Mouse (Mus musculus) midbrain, postnatal 0 days (tissue): ENCODE measurements around the gene Cadm4. TPM values are rescaled to one million over a fixed set of nuclear protein-coding genes. Genes with fewer than 3 reads are reported as not detected.

Experiments
- ATAC-seq: fragments of 200-750 bp; cut with Nextera tagmentation; 2 replicates; pipeline ENCODE4 v1.8.0; 2017; ENCODE audit warnings: moderate number of reproducible peaks, mild to moderate bottlenecking, moderate TSS enrichment, moderate library complexity; ENCODE audit not compliant: low FRiP score
- DNase-seq: peaks from one replicate; pipeline ENCODE4 v3.0.0-alpha.2; 2015; ENCODE audit warnings: low spot score
- H3K27ac ChIP-seq: fragments of 300-500 bp; sonication (generic); 2 replicates; pipeline ENCODE4 v1.5.1; 2014; ENCODE audit warnings: low read depth, mild to moderate bottlenecking, low read length, mixed read lengths
- H3K27me3 ChIP-seq: fragments of 300-500 bp; sonication (generic); 2 replicates; pipeline ENCODE4 v1.6.1; 2014; ENCODE audit warnings: low read length, control low read depth, mixed read lengths; ENCODE audit not compliant: insufficient read depth
- H3K36me3 ChIP-seq: fragments of 300-500 bp; sonication (generic); 2 replicates; pipeline ENCODE4 v1.6.1; 2014; ENCODE audit warnings: low read length, control low read depth, mixed read lengths; ENCODE audit not compliant: insufficient read depth
- H3K4me1 ChIP-seq: fragments of 300-500 bp; sonication (generic); 2 replicates; pipeline ENCODE4 v1.6.1; 2014; ENCODE audit warnings: mild to moderate bottlenecking, control low read depth, antibody characterized with exemption, low read length, mixed read lengths; ENCODE audit not compliant: insufficient read depth
- H3K4me2 ChIP-seq: fragments of 300-500 bp; sonication (generic); 2 replicates; pipeline ENCODE4 v1.6.1; 2014; ENCODE audit warnings: low read depth, mild to moderate bottlenecking, low read length, mixed read lengths; ENCODE audit not compliant: poor library complexity, severe bottlenecking
- H3K4me3 ChIP-seq: fragments of 300-500 bp; sonication (generic); 2 replicates; pipeline ENCODE4 v1.5.1; 2014; ENCODE audit warnings: low read depth, mild to moderate bottlenecking, low read length, moderate library complexity
- H3K9ac ChIP-seq: fragments of 300-500 bp; sonication (generic); replicated peaks from 2 replicates; pipeline ENCODE4 v1.6.1; 2014; ENCODE audit warnings: mild to moderate bottlenecking, low read length, moderate library complexity, mixed read lengths; ENCODE audit not compliant: poor library complexity, severe bottlenecking
- H3K9me3 ChIP-seq: fragments of 300-500 bp; sonication (generic); 2 replicates; pipeline ENCODE4 v1.6.1; 2016; ENCODE audit warnings: low read length, control low read depth
- CTCF ChIP-seq: IDR thresholded peaks from 2 replicates; pipeline ENCODE4 v1.5.1; 2016; ENCODE audit warnings: antibody characterized with exemption, mild to moderate bottlenecking
- WGBS: fragments of 180-500 bp; shearing (Covaris S2); extraction: QIAGEN DNeasy Blood & Tissue Kit; methylation state at CpG from one replicate; pipeline ENCODE4 v1.1.7; 2014; 5-methylcytosine and 5-hydroxymethylcytosine counted together
- polyA plus RNA-seq: library from polyadenylated mRNA; unstranded; fragments of >200 nt; fragmentation: Nextera tagmentation; extraction: Ambion mirVana; gene quantifications from 2 replicates; pipeline ENCODE4 v1.2.1, GENCODE M21; 2015
- total RNA-seq: library from RNA; depleted of rRNA; stranded (reverse); fragments of >200 nt; gene quantifications from 2 replicates; pipeline ENCODE4 v1.2.3, GENCODE M21; 2014

Gene Cadm4
- total and polyA plus RNA-seq, 2 experiments from 2014 or later, result 88.1 to 354 TPM

- Histone ChIP-seq H3K27ac (no peak overlapping the region), H3K9me3 (no peaks in the 10 kb centered on the region), H3K4me3 (no peak overlapping the region), H3K9ac (no peak overlapping the region), H3K4me1 (no peaks in the 10 kb centered on the region), H3K36me3 (no peaks in the 10 kb centered on the region), H3K27me3 (no peaks in the 10 kb centered on the region), H3K4me2 (no peak overlapping the region)
- TF ChIP-seq CTCF, result peak; percentile 75
- 72% methylated on average over 7 of the region's 7 CpGs for WGBS
- DNase-seq (peak; percentile 10), ATAC-seq (no peak)
These were observed 8.9 kb upstream of the Cadm4 start for GRCm38 (mm10) chr7:24472937-24473336.

- ATAC-seq (no peak), DNase-seq (peak; percentile 64)
- H3K27me3 ChIP-seq, result no peaks in the 10 kb centered on the region
- no peak overlapping the region for H3K27ac ChIP-seq
- no peak overlapping the region for H3K9ac ChIP-seq
- H3K4me3 ChIP-seq, result no peak overlapping the region
- 40% methylated on average over 10 of the region's 10 CpGs for WGBS
- H3K9me3 ChIP-seq, result no peaks in the 10 kb centered on the region
- peak; percentile 89 for TF ChIP-seq CTCF
- H3K36me3 ChIP-seq, result no peaks in the 10 kb centered on the region
- H3K4me1 ChIP-seq, result no peaks in the 10 kb centered on the region
- no peak overlapping the region for H3K4me2 ChIP-seq
These were observed 7.8 kb upstream of the Cadm4 start for GRCm38 (mm10) chr7:24473913-24474529.

- TF ChIP-seq CTCF, result peak; percentile 46
- DNase-seq (peak; percentile 42), ATAC-seq (no peak)
- WGBS, result 36% methylated on average over 21 of the region's 21 CpGs
- Histone ChIP-seq H3K9me3 (no peaks in the 10 kb centered on the region), H3K4me1 (no peaks in the 10 kb centered on the region), H3K27me3 (no peaks in the 10 kb centered on the region), H3K27ac (no peak overlapping the region), H3K36me3 (no peaks in the 10 kb centered on the region), H3K4me2 (peak overlapping the region; percentile 9; the same call in 1 of the 2 replicates), H3K4me3 (no peak overlapping the region), H3K9ac (no peak overlapping the region)
These were observed 6.9 kb upstream of the Cadm4 start for GRCm38 (mm10) chr7:24474811-24475506.

GRCm38 (mm10) chr7:24476338-24476737 is 5.5 kb upstream of the Cadm4 start:
- TF ChIP-seq CTCF, result no peak
- WGBS, result 78% methylated on average over 8 of the region's 8 CpGs
- Histone ChIP-seq H3K27me3 (no peaks in the 10 kb centered on the region), H3K27ac (no peak overlapping the region), H3K9ac (no peak overlapping the region), H3K4me2 (no peak overlapping the region), H3K9me3 (no peaks in the 10 kb centered on the region), H3K36me3 (no peaks in the 10 kb centered on the region), H3K4me3 (no peak overlapping the region), H3K4me1 (no peaks in the 10 kb centered on the region; the same call in 1 of the 2 replicates)
- DNase-seq (no peak), ATAC-seq (no peak)

- H3K36me3 ChIP-seq, result no peaks in the 10 kb centered on the region
- no peak overlapping the region for H3K27ac ChIP-seq
These were observed 5.0 kb upstream of the Cadm4 start for GRCm38 (mm10) chr7:24476856-24477255.

GRCm38 (mm10) chr7:24478911-24479310 is 2.9 kb upstream of the Cadm4 start:
- TF ChIP-seq CTCF, result no peak
- 88% methylated on average over 5 of the region's 5 CpGs for WGBS
- H3K4me3 ChIP-seq, result no peak overlapping the region

More at GRCm38 (mm10) chr7:24476856-24477255, 5.0 kb upstream of the Cadm4 start:
- WGBS, result 83% methylated on average over 7 of the region's 7 CpGs
- no peak overlapping the region for H3K4me3 ChIP-seq
- DNase-seq, result no peak
- no peaks in the 10 kb centered on the region; the same call in 1 of the 2 replicates for H3K4me1 ChIP-seq
- no peak overlapping the region for H3K9ac ChIP-seq
- no peak for TF ChIP-seq CTCF
- H3K4me2 ChIP-seq, result no peak overlapping the region
- ATAC-seq, result no peak
- no peaks in the 10 kb centered on the region for H3K27me3 ChIP-seq
- H3K9me3 ChIP-seq, result no peaks in the 10 kb centered on the region

More at GRCm38 (mm10) chr7:24478911-24479310, 2.9 kb upstream of the Cadm4 start:
- H3K9ac ChIP-seq, result no peak overlapping the region
- peaks cover 3% of the 10 kb centered on the region; the same call in 1 of the 2 replicates for H3K4me1 ChIP-seq
- H3K36me3 ChIP-seq, result no peaks in the 10 kb centered on the region
- H3K27ac ChIP-seq, result no peak overlapping the region
- DNase-seq, result no peak
- H3K4me2 ChIP-seq, result no peak overlapping the region
- H3K27me3 ChIP-seq, result no peaks in the 10 kb centered on the region
- ATAC-seq, result no peak
- H3K9me3 ChIP-seq, result no peaks in the 10 kb centered on the region
